Mouse (Mus musculus) limb, embryonic 15.5 days (tissue): Measurements from ENCODE around the gene Spaca7. TPM values are rescaled to one million over a fixed set of nuclear protein-coding genes. Genes with fewer than 3 reads are reported as not detected.
"Not testable (repeated sequence)": the region's sequence is repeated elsewhere in the genome, so short reads cannot be mapped to it uniquely, and the experiment has no call there.

ENCODE experiments used
- ATAC-seq: fragments of 200-750 bp; cut with Nextera tagmentation; 2 replicates; pipeline ENCODE4 v1.8.0; 2017; ENCODE audit warnings: low read depth, moderate TSS enrichment; ENCODE audit not compliant: insufficient number of reproducible peaks, low FRiP score, low TSS enrichment
- H3K27ac ChIP-seq: fragments of 300-500 bp; sonication (generic); 2 replicates; pipeline ENCODE4 v1.5.1; 2015; ENCODE audit warnings: moderate library complexity, mild to moderate bottlenecking, inconsistent platforms
- H3K27me3 ChIP-seq: fragments of 300-500 bp; sonication (generic); 2 replicates; pipeline ENCODE4 v1.6.1; 2015; ENCODE audit warnings: inconsistent platforms
- H3K36me3 ChIP-seq: fragments of 300-500 bp; sonication (generic); 2 replicates; pipeline ENCODE4 v1.6.1; 2015; ENCODE audit warnings: inconsistent platforms
- H3K4me1 ChIP-seq: fragments of 300-500 bp; sonication (generic); 2 replicates; pipeline ENCODE4 v1.6.1; 2015; ENCODE audit warnings: inconsistent platforms
- H3K4me2 ChIP-seq: fragments of 300-500 bp; sonication (generic); 2 replicates; pipeline ENCODE4 v1.6.1; 2015; ENCODE audit warnings: mild to moderate bottlenecking, inconsistent platforms
- H3K4me3 ChIP-seq: fragments of 300-500 bp; sonication (generic); 2 replicates; pipeline ENCODE4 v1.5.1; 2015; ENCODE audit warnings: mild to moderate bottlenecking, inconsistent platforms
- H3K9ac ChIP-seq: fragments of 300-500 bp; sonication (generic); 2 replicates; pipeline ENCODE4 v1.6.1; 2015; ENCODE audit warnings: inconsistent platforms
- H3K9me3 ChIP-seq: fragments of 300-500 bp; sonication (generic); 2 replicates; pipeline ENCODE4 v1.6.1; 2016; ENCODE audit warnings: inconsistent platforms
- WGBS: fragments of 180-500 bp; shearing (Covaris S2); methylation state at CpG from one replicate; pipeline ENCODE4 v1.1.7; 2015; 5-methylcytosine and 5-hydroxymethylcytosine counted together
- polyA plus RNA-seq: library from polyadenylated mRNA; unstranded; fragments of >200 nt; fragmentation: Nextera tagmentation; extraction: Ambion mirVana; gene quantifications from 2 replicates; pipeline ENCODE4 v1.2.1, GENCODE M21; 2015

The Spaca7 gene
- polyA plus RNA-seq, 1 experiment from 2014 or later, result not detected

DNA sequence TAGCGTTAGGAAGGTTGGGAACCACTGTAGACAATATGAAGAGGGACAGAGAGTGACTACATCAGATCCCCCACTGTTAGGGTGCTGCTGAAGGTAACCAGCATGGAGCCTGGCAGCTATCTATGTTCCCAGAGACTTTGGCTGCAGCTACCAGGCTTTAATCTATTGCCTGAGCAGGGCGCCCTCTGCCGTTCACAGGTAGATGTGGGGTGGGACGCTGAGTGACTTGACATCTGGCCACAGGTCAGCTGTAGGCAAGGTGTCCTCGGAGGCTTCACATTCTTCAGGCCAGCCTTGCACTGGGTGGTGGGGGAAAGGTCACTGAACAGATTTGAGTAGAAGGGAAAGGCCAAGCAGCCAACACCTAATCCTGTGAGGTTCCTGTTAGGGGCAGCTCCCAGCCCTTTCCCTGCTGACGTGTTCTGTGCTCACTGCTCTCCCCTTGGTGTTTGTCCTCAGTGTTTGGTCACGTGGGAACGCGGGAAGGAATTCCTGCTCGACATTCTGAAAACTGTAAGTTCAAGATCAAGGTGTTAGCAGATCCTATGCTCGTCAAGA lies 11.3 kb upstream of the Spaca7 start:
- H3K4me3 ChIP-seq, result no peak overlapping the region
- no peak overlapping the region for H3K4me2 ChIP-seq
- WGBS, result 21% methylated on average over 11 of the region's 11 CpGs
- no peak for ATAC-seq
- H3K27me3 ChIP-seq, result peaks cover 44% of the 10 kb centered on the region
- no peaks in the 10 kb centered on the region for H3K4me1 ChIP-seq
- H3K9me3 ChIP-seq, result no peaks in the 10 kb centered on the region
- H3K27ac ChIP-seq, result no peak overlapping the region
- no peak overlapping the region for H3K9ac ChIP-seq
- H3K36me3 ChIP-seq, result no peaks in the 10 kb centered on the region

DNA sequence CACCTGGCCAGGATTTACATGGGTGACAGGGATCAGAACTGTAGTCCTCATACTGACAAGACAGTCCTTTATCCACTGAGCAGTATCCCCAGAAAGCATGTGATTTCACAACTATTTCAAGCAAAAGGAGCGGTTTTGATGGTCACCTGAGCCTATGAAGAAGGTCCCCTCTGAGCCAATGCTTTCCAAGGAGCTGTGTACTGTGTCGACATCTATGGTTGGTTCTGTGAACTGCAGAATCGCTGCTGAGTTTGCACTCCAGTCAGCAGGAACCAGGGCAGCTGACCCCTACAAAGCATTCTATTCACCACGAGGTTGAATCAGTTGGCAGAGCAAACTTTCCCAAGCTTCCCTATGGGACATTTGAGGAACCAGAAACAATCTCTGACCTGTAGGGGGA lies 8.5 kb upstream of the Spaca7 start:
- H3K9ac ChIP-seq, result no peak overlapping the region
- no peaks in the 10 kb centered on the region for H3K9me3 ChIP-seq
- ATAC-seq, result no peak
- H3K4me3 ChIP-seq, result no peak overlapping the region
- peaks cover 39% of the 10 kb centered on the region for H3K27me3 ChIP-seq
- no peak overlapping the region for H3K27ac ChIP-seq
- H3K4me2 ChIP-seq, result no peak overlapping the region
- no peaks in the 10 kb centered on the region for H3K36me3 ChIP-seq
- WGBS, result 4% methylated on average over 4 of the region's 4 CpGs
- no peaks in the 10 kb centered on the region for H3K4me1 ChIP-seq

GRCm38 (mm10) chr8:12565488-12565887 lies 7.3 kb upstream of the Spaca7 start:
- no peaks in the 10 kb centered on the region for H3K4me1 ChIP-seq
- no peak for ATAC-seq
- no peak overlapping the region for H3K9ac ChIP-seq
- no peaks in the 10 kb centered on the region for H3K9me3 ChIP-seq
- WGBS, result 54% methylated on average over 10 of the region's 10 CpGs
- no peak overlapping the region for H3K4me2 ChIP-seq
- H3K27me3 ChIP-seq, result peaks cover 40% of the 10 kb centered on the region
- no peak overlapping the region for H3K27ac ChIP-seq
- no peak overlapping the region for H3K4me3 ChIP-seq
- no peaks in the 10 kb centered on the region for H3K36me3 ChIP-seq

- H3K9me3 ChIP-seq, result no peaks in the 10 kb centered on the region
- no peak overlapping the region for H3K9ac ChIP-seq
- 45% methylated on average over 7 of the region's 7 CpGs for WGBS
- H3K27me3 ChIP-seq, result peaks cover 39% of the 10 kb centered on the region
- no peak for ATAC-seq
- H3K4me3 ChIP-seq, result no peak overlapping the region
- H3K36me3 ChIP-seq, result no peaks in the 10 kb centered on the region
- no peak overlapping the region for H3K4me2 ChIP-seq
- no peaks in the 10 kb centered on the region for H3K4me1 ChIP-seq
- no peak overlapping the region for H3K27ac ChIP-seq
Observed at GRCm38 (mm10) chr8:12566509-12566908, 6.3 kb upstream of the Spaca7 start.

DNA sequence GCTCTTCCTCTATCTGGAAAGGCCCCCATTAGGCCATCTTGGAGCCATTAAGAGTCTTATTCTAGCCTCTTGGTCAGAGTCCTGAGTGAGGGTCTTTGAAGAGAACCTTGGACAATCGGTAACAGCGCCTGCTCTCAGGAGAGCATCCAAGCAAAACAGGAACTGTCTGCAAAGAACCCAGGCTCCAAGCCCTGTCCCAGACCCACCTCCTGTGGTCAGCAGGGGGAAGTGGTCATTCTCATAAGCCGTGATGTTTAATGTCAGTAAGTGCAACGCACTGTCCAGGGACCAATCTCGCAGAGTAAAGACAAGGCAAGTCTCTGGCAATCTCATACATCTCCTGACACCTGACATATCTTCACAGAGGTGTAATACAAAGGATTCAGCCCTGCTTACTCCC lies 3.2 kb downstream of the Spaca7 start:
- no peaks in the 10 kb centered on the region for H3K36me3 ChIP-seq
- peaks cover 10% of the 10 kb centered on the region for H3K27me3 ChIP-seq
- no peaks in the 10 kb centered on the region for H3K9me3 ChIP-seq
- no peaks in the 10 kb centered on the region for H3K4me1 ChIP-seq
- ATAC-seq, result no peak
- H3K4me2 ChIP-seq, result no peak overlapping the region
- H3K27ac ChIP-seq, result no peak overlapping the region
- H3K9ac ChIP-seq, result no peak overlapping the region
- WGBS, result 66% methylated on average over 5 of the region's 5 CpGs
- no peak overlapping the region for H3K4me3 ChIP-seq

GRCm38 (mm10) chr8:12576739-12577138 lies 3.9 kb downstream of the Spaca7 start:
- no peak overlapping the region for H3K4me2 ChIP-seq
- no peak overlapping the region for H3K4me3 ChIP-seq
- H3K9me3 ChIP-seq, result no peaks in the 10 kb centered on the region
- 85% methylated on average over 6 of the region's 6 CpGs for WGBS
- H3K9ac ChIP-seq, result no peak overlapping the region
- no peak for ATAC-seq
- H3K27me3 ChIP-seq, result peaks cover 10% of the 10 kb centered on the region
- no peak overlapping the region for H3K27ac ChIP-seq
- H3K36me3 ChIP-seq, result no peaks in the 10 kb centered on the region
- H3K4me1 ChIP-seq, result no peaks in the 10 kb centered on the region

DNA sequence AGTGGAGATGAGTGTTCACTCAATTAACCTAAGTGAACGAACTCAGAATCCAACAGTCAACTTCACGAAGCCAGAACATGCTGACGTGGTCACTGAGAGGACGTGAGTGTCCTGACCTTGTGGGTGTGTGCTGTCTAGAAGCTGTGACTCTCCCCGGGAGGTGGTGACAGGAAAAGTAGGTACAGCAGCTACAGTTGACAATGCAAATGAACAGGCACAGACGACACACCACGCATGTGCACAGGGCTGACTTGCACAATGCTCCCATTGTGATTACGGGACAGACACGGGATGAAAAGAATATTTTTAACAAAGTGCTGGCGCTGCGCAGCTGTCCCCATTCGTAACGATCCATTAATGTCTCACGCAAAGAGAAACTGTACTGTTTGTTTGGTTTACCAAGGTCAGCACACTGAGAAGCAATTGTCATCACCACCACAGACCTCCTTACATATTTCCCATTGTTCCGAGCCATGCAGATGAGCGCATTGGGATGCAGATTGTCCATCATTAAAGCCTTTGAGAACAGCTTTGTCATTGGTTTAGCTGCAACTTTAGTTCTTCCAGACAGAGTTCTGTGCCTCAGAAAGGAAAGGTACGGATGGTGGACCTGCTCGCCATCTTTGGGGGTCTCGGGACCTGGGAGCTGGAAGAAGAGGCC lies 6.6 kb downstream of the Spaca7 start:
- WGBS, result 81% methylated on average over 19 of the region's 19 CpGs
- not testable (repeated sequence) for H3K27ac ChIP-seq, H3K9me3 ChIP-seq, H3K9ac ChIP-seq, H3K4me1 ChIP-seq, H3K27me3 ChIP-seq, ATAC-seq, H3K4me2 ChIP-seq, H3K36me3 ChIP-seq, H3K4me3 ChIP-seq

GRCm38 (mm10) chr8:12583785-12584184 lies 11.0 kb downstream of the Spaca7 start:
- H3K27me3 ChIP-seq, result no peaks in the 10 kb centered on the region
- no peak overlapping the region for H3K9ac ChIP-seq
- WGBS, result 84% methylated on average over 5 of the region's 5 CpGs
- H3K4me1 ChIP-seq, result no peaks in the 10 kb centered on the region
- H3K36me3 ChIP-seq, result no peaks in the 10 kb centered on the region
- ATAC-seq, result no peak
- H3K4me3 ChIP-seq, result no peak overlapping the region
- no peak overlapping the region for H3K4me2 ChIP-seq
- H3K9me3 ChIP-seq, result no peaks in the 10 kb centered on the region
- H3K27ac ChIP-seq, result no peak overlapping the region

GRCm38 (mm10) chr8:12607223-12607622 lies 34.4 kb downstream of the Spaca7 start:
- no peak overlapping the region for H3K4me3 ChIP-seq
- 24% methylated on average over 6 of the region's 6 CpGs for WGBS
- no peaks in the 10 kb centered on the region for H3K9me3 ChIP-seq
- no peaks in the 10 kb centered on the region for H3K36me3 ChIP-seq
- 0 out of 2 replicates have a peak, but pooled peaks cover 2% of the 10 kb centered on the region for H3K4me1 ChIP-seq
- H3K27me3 ChIP-seq, result no peaks in the 10 kb centered on the region
- no peak overlapping the region for H3K9ac ChIP-seq
- no peak overlapping the region for H3K27ac ChIP-seq
- H3K4me2 ChIP-seq, result no peak overlapping the region
- ATAC-seq, result no peak

- 0 out of 2 replicates have a peak, but pooled peaks cover 2% of the 10 kb centered on the region for H3K4me1 ChIP-seq
- 73% methylated on average over 10 of the region's 10 CpGs for WGBS
- 0 out of 2 replicates have a peak, but pooled peaks cover 3% of the 10 kb centered on the region for H3K36me3 ChIP-seq
- H3K9me3 ChIP-seq, result no peaks in the 10 kb centered on the region
- no peak overlapping the region for H3K4me3 ChIP-seq
- H3K27ac ChIP-seq, result no peak overlapping the region
- ATAC-seq, result no peak
- no peak overlapping the region for H3K9ac ChIP-seq
- no peaks in the 10 kb centered on the region for H3K27me3 ChIP-seq
- H3K4me2 ChIP-seq, result no peak overlapping the region
Observed at GRCm38 (mm10) chr8:12608810-12609209, 36.0 kb downstream of the Spaca7 start.

DNA sequence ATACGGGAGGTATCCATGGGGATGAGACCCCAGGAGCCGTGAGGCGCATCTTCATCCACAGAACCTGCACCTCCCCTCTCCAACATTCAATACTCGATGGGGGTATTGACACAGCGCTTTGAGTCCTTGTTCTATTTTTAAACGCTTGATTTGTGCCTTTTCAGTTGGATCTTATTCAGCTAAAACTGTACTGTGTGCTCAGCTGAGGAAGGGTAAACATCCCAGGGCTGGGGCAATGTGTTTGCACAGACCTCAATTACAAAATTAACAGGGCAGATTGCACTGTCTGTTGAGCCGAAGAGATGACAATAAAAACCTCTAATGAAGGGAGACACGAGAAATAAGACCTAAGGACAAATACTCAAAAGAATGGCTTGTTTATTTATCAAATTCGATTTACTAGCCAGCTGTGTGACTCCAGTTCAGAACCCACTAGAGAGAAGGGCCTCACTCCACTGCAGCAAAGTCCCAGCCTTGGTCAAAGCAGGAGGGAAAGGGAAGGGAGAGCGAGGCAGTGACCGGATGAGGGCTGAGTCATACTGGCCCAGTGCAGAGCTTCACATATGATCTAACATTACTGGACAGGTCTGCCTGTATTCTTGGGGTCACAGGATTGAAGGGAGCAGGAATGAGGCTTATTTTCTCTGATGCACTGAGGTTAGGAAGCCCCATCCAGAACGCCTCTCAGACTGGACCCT lies 37.1 kb downstream of the Spaca7 start:
- Histone ChIP-seq H3K9me3 (no peaks in the 10 kb centered on the region), H3K27ac (no peak overlapping the region), H3K36me3 (peaks cover 9% of the 10 kb centered on the region; the same call in 1 of the 2 replicates), H3K4me2 (no peak overlapping the region), H3K9ac (no peak overlapping the region), H3K27me3 (no peaks in the 10 kb centered on the region), H3K4me3 (no peak overlapping the region), H3K4me1 (0 out of 2 replicates have a peak, but pooled peaks cover 2% of the 10 kb centered on the region)
- no peak for ATAC-seq
- 71% methylated on average over 12 of the region's 12 CpGs for WGBS

DNA sequence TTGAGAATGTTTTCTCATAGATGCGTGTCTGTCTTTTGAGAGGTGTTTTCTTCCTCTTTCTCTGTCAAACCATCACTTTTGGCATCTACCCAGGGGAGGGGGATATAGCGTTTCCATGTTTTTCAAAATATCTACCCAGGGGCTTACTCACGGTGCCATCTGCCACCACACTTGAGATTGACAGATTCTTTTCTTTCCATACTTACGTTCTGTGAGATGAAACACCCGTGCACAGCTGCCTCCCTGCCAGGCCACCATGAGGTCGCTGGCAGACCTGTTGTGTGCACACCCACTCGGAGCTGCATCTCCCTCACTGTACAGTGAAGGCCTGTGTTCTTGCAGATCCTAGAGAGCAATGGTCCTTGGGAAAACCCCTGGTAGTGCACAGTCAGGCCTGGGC lies 40.4 kb downstream of the Spaca7 start:
- no peak overlapping the region for H3K4me3 ChIP-seq
- H3K9ac ChIP-seq, result no peak overlapping the region
- 0 out of 2 replicates have a peak, but pooled peaks cover 2% of the 10 kb centered on the region for H3K4me1 ChIP-seq
- H3K9me3 ChIP-seq, result no peaks in the 10 kb centered on the region
- peaks cover 33% of the 10 kb centered on the region for H3K36me3 ChIP-seq
- no peak overlapping the region for H3K4me2 ChIP-seq
- whole genome bisulfite sequencing, result 75% methylated on average over 7 of the region's 7 CpGs
- H3K27ac ChIP-seq, result no peak overlapping the region
- no peaks in the 10 kb centered on the region for H3K27me3 ChIP-seq
- no peak for ATAC-seq
